16 mouse cellular contexts compared by ENCODE assay signal in genomic region chr15:25376914-25377313, GRCm38 (mm10). TPM values are rescaled to one million over a fixed set of nuclear protein-coding genes. Genes with fewer than 3 reads are reported as not detected.
A peak's percentile ranks its signal among the peaks of the same experiment; 100 is the strongest.
DNase-seq lines count a peak whose midpoint lies in the region; ATAC-seq and TF ChIP-seq lines count a peak whose summit lies in the region.
"Had no signal": no experiment of that assay in that cellular context is flagged by ENCODE, and none has a peak within 500 bp of the region (broad histone marks: within the 10 kb centered on the region; RNA-seq: fewer than 3 reads in every experiment).

No protein-coding gene starts in this region.

- no peak overlapping the region for H3K9ac ChIP-seq in forebrain, embryonic 12.5 days
- H3K9ac ChIP-seq in forebrain, postnatal 0 days, result no peak overlapping the region
- H3K9ac ChIP-seq in neural tube, embryonic 11.5 days (ENCODE audit: low read length), result no peak overlapping the region
- H3K9ac ChIP-seq in midbrain, embryonic 14.5 days (replicated peaks; ENCODE audit: low read length), result no peak overlapping the region
- no peak overlapping the region for H3K9ac ChIP-seq in stomach, postnatal 0 days (ENCODE audit: low read length)
- H3K9ac ChIP-seq: embryonic facial prominence, embryonic 13.5 days; limb, embryonic 12.5 days; lung, embryonic 15.5 days had no signal

- no peak overlapping the region for H3K27ac ChIP-seq in forebrain, embryonic 12.5 days
- H3K27ac ChIP-seq in forebrain, postnatal 0 days (ENCODE audit: low read depth, low read length), result no peak overlapping the region
- H3K27ac ChIP-seq in neural tube, embryonic 11.5 days (ENCODE audit: low read depth, low read length), result no peak overlapping the region
- 0 out of 2 replicates have a peak overlapping the region, but pooled peaks have one; percentile 9 for H3K27ac ChIP-seq in midbrain, embryonic 14.5 days (replicated peaks; ENCODE audit: low read depth, low read length)
- no peak overlapping the region for H3K27ac ChIP-seq in stomach, postnatal 0 days (replicated peaks)
- H3K27ac ChIP-seq: embryonic facial prominence, embryonic 13.5 days; limb, embryonic 12.5 days; lung, embryonic 15.5 days had no signal

- ATAC-seq in forebrain, embryonic 12.5 days (ENCODE audit: low FRiP score), result peak; percentile 63; the same call in 1 of the 2 replicates
- ATAC-seq in forebrain, postnatal 0 days, result no peak
- peak; percentile 73 for ATAC-seq in neural tube, embryonic 11.5 days (ENCODE audit: insufficient read depth, low FRiP score, low TSS enrichment)
- ATAC-seq in midbrain, embryonic 14.5 days (ENCODE audit: low FRiP score, low TSS enrichment), result peak; percentile 53; the same call in 1 of the 2 replicates
- ATAC-seq in stomach, postnatal 0 days (ENCODE audit: low FRiP score, low TSS enrichment), result 0 out of 2 replicates have a peak, but pooled peaks have one; percentile 35
- ATAC-seq in inflammation-experienced regulatory T-cells, adult 6 months, result no peak

- no peaks in the 10 kb centered on the region for H3K9me3 ChIP-seq in forebrain, embryonic 12.5 days
- H3K9me3 ChIP-seq in forebrain, postnatal 0 days (ENCODE audit: low read length), result no peaks in the 10 kb centered on the region
- H3K9me3 ChIP-seq in neural tube, embryonic 11.5 days (ENCODE audit: control insufficient read depth, low read length), result no peaks in the 10 kb centered on the region
- no peaks in the 10 kb centered on the region for H3K9me3 ChIP-seq in midbrain, embryonic 14.5 days (ENCODE audit: control insufficient read depth, low read length)
- no peaks in the 10 kb centered on the region for H3K9me3 ChIP-seq in stomach, postnatal 0 days (ENCODE audit: control insufficient read depth, low read length)
- H3K9me3 ChIP-seq: embryonic facial prominence, embryonic 13.5 days; limb, embryonic 12.5 days; lung, embryonic 15.5 days had no signal

- H3K4me1 ChIP-seq in forebrain, embryonic 12.5 days, result peaks cover 68% of the 10 kb centered on the region
- peaks cover 29% of the 10 kb centered on the region for H3K4me1 ChIP-seq in forebrain, postnatal 0 days (ENCODE audit: insufficient read depth)
- H3K4me1 ChIP-seq in neural tube, embryonic 11.5 days (ENCODE audit: control insufficient read depth, insufficient read depth, low read length), result peaks cover 7% of the 10 kb centered on the region
- H3K4me1 ChIP-seq in midbrain, embryonic 14.5 days (ENCODE audit: control insufficient read depth, insufficient read depth, low read length), result peaks cover 63% of the 10 kb centered on the region
- H3K4me1 ChIP-seq in stomach, postnatal 0 days (replicated peaks; ENCODE audit: control insufficient read depth, insufficient read depth), result 0 out of 2 replicates have a peak, but pooled peaks cover 2% of the 10 kb centered on the region
- H3K4me1 ChIP-seq: megakaryocyte, embryonic 14.5 days had no signal

- no peak overlapping the region for H3K4me2 ChIP-seq in forebrain, embryonic 12.5 days
- no peak overlapping the region; the same call in 1 of the 2 replicates for H3K4me2 ChIP-seq in forebrain, postnatal 0 days (ENCODE audit: low read depth)
- H3K4me2 ChIP-seq in neural tube, embryonic 11.5 days (ENCODE audit: low read depth), result no peak overlapping the region
- H3K4me2 ChIP-seq in midbrain, embryonic 14.5 days (ENCODE audit: low read length), result peak overlapping the region; percentile 18; the same call in 1 of the 2 replicates
- no peak overlapping the region for H3K4me2 ChIP-seq in stomach, postnatal 0 days (replicated peaks; ENCODE audit: low read depth)
- H3K4me2 ChIP-seq: embryonic facial prominence, embryonic 13.5 days; limb, embryonic 12.5 days; lung, embryonic 15.5 days had no signal

- DNase-seq in forebrain, postnatal 0 days, result no peak
- DNase-seq in neural tube, embryonic 11.5 days (ENCODE audit: low spot score), result no peak
- no peak for DNase-seq in neural tube, embryonic 10.5 days (ENCODE audit: extremely low spot score, low spot score)
- DNase-seq in midbrain, embryonic 14.5 days, result peak; percentile 62
- DNase-seq in stomach, postnatal 0 days (ENCODE audit: low spot score), result no peak
- no peak for DNase-seq in adrenal gland, adult 8-10 months
- DNase-seq: cerebellum, postnatal 10 days; heart, postnatal 36 days; kidney, adult 9 months; thymus, postnatal 36 days had no signal

- no peak for TF ChIP-seq EP300 in stomach, postnatal 0 days (optimal IDR thresholded peaks at IDR 0.05)

- no peaks in the 10 kb centered on the region for H3K27me3 ChIP-seq in forebrain, embryonic 12.5 days
- no peaks in the 10 kb centered on the region for H3K27me3 ChIP-seq in forebrain, postnatal 0 days (ENCODE audit: insufficient read depth, low read length)
- H3K27me3 ChIP-seq in neural tube, embryonic 11.5 days (ENCODE audit: control insufficient read depth, insufficient read depth, low read length), result no peaks in the 10 kb centered on the region
- H3K27me3 ChIP-seq in midbrain, embryonic 14.5 days (ENCODE audit: control insufficient read depth, insufficient read depth, low read length), result no peaks in the 10 kb centered on the region
- no peaks in the 10 kb centered on the region for H3K27me3 ChIP-seq in stomach, postnatal 0 days (ENCODE audit: control insufficient read depth, insufficient read depth, low read length)
- H3K27me3 ChIP-seq: embryonic facial prominence, embryonic 13.5 days; limb, embryonic 12.5 days; lung, embryonic 15.5 days; megakaryocyte, embryonic 14.5 days had no signal

- H3K4me3 ChIP-seq in forebrain, embryonic 12.5 days (replicated peaks), result no peak overlapping the region
- H3K4me3 ChIP-seq in forebrain, postnatal 0 days (ENCODE audit: low read depth, low read length), result no peak overlapping the region
- H3K4me3 ChIP-seq in neural tube, embryonic 11.5 days (ENCODE audit: low read depth, low read length), result no peak overlapping the region
- no peak overlapping the region for H3K4me3 ChIP-seq in midbrain, embryonic 14.5 days (replicated peaks; ENCODE audit: low read depth, low read length)
- no peak overlapping the region for H3K4me3 ChIP-seq in stomach, postnatal 0 days (ENCODE audit: low read depth, low read length)
- H3K4me3 ChIP-seq: embryonic facial prominence, embryonic 13.5 days; limb, embryonic 12.5 days; lung, embryonic 15.5 days; megakaryocyte, embryonic 14.5 days had no signal

- WGBS in forebrain, embryonic 12.5 days, result 54% methylated on average over 3 of the region's 3 CpGs
- WGBS in forebrain, postnatal 0 days, result 33% methylated on average over 3 of the region's 3 CpGs
- WGBS in neural tube, embryonic 11.5 days, result 42% methylated on average over 3 of the region's 3 CpGs
- 26% methylated on average over 3 of the region's 3 CpGs for WGBS in midbrain, embryonic 14.5 days
- 38% methylated on average over 3 of the region's 3 CpGs for WGBS in stomach, postnatal 0 days

- no peak for TF ChIP-seq CTCF in forebrain, postnatal 0 days (IDR thresholded peaks at IDR 0.05; ENCODE audit: low read depth)
- TF ChIP-seq CTCF in stomach, postnatal 0 days (IDR thresholded peaks at IDR 0.05; ENCODE audit: low read depth), result no peak

- H3K36me3 ChIP-seq in forebrain, embryonic 12.5 days (replicated peaks), result peaks cover 32% of the 10 kb centered on the region
- H3K36me3 ChIP-seq in forebrain, postnatal 0 days (ENCODE audit: insufficient read depth), result 0 out of 2 replicates have a peak, but pooled peaks cover under 1% of the 10 kb centered on the region
- H3K36me3 ChIP-seq in neural tube, embryonic 11.5 days (ENCODE audit: control insufficient read depth, insufficient read depth, low read length), result no peaks in the 10 kb centered on the region; the same call in 1 of the 2 replicates
- H3K36me3 ChIP-seq in midbrain, embryonic 14.5 days (ENCODE audit: control insufficient read depth, insufficient read depth, low read length), result peaks cover 8% of the 10 kb centered on the region; the same call in 1 of the 2 replicates
- no peaks in the 10 kb centered on the region for H3K36me3 ChIP-seq in stomach, postnatal 0 days (ENCODE audit: control insufficient read depth, insufficient read depth, low read length)
- H3K36me3 ChIP-seq: lung, embryonic 15.5 days had no signal

RNA-seq across cellular contexts. Expression of gene Basp1, which starts 36.6 kb away (rescaled TPM):
- polyA plus RNA-seq in forebrain, embryonic 12.5 days (2016; fragmentation: Nextera tagmentation; extraction: Ambion mirVana), result 154 and 231 TPM in 2 replicates
- total RNA-seq in forebrain, postnatal 0 days (2014; rRNA removed), result 1,159 and 1,218 TPM in 2 replicates
- polyA plus RNA-seq in forebrain, postnatal 0 days (2015; fragmentation: Nextera tagmentation; extraction: Ambion mirVana), result 485 and 513 TPM in 2 replicates
- 201 and 207 TPM in 2 replicates for polyA plus RNA-seq in neural tube, embryonic 11.5 days (2014; fragmentation: Nextera tagmentation; extraction: Ambion mirVana)
- 227 and 382 TPM in 2 replicates for polyA plus RNA-seq in midbrain, embryonic 14.5 days (2014; fragmentation: Nextera tagmentation; extraction: Ambion mirVana)
- 19.6 and 20.7 TPM in 2 replicates for polyA plus RNA-seq in stomach, postnatal 0 days (2015; fragmentation: Nextera tagmentation; extraction: Ambion mirVana)
- 1 to 10 TPM; 3.1 to 4.9 (median 3.6) TPM for total RNA-seq in adrenal gland, adult 8-10 months (2022)
- under 1 TPM in 1 of 3 experiments, not detected in 2; 0.51 TPM for polyA plus RNA-seq in inflammation-experienced regulatory T-cells, adult 6 months (2017; shearing (Covaris generic))

Comparison
In these comparisons a context has a peak if more than half of its experiments do, and no peak if none do; other contexts are left out.
1. ATAC-seq: peak in forebrain, embryonic 12.5 days (single experiment), neural tube, embryonic 11.5 days (single experiment), midbrain, embryonic 14.5 days (single experiment) and stomach, postnatal 0 days (single experiment); none in forebrain, postnatal 0 days (single experiment) and inflammation-experienced regulatory T-cells, adult 6 months (single experiment).
2. RNA of gene Basp1, which starts 36.6 kb away (polyA plus RNA-seq): 485 to 513 TPM in forebrain, postnatal 0 days, 154 to 231 TPM in forebrain, embryonic 12.5 days, 227 to 382 TPM in midbrain, embryonic 14.5 days, 201 to 207 TPM in neural tube, embryonic 11.5 days and 19.6 to 20.7 TPM in stomach, postnatal 0 days; 0.51 TPM in inflammation-experienced regulatory T-cells, adult 6 months; every median in the first group is over 10 times any median in the second.